Mouse (Mus musculus) myocyte (in vitro differentiated cells): ENCODE measurements around the gene Lman2l.
A peak's percentile ranks its signal among the peaks of the same experiment; 100 is the strongest.

Experiments used
- CEBPB ChIP-seq: IDR thresholded peaks from 2 replicates; pipeline ENCODE4 v1.6.1; 2011; ENCODE audit warnings: mild to moderate bottlenecking, moderate library complexity; ENCODE audit not compliant: poor library complexity, insufficient read depth, severe bottlenecking
- E2F4 ChIP-seq: IDR thresholded peaks from one replicate; pipeline ENCODE4 v1.6.1; 2011; ENCODE audit warnings: mild to moderate bottlenecking, control low read depth, moderate library complexity; ENCODE audit not compliant: insufficient read depth
- MAX ChIP-seq: IDR thresholded peaks from one replicate; pipeline ENCODE4 v1.6.1; 2011; ENCODE audit warnings: low read depth, mild to moderate bottlenecking, control low read depth
- MYOD1 ChIP-seq, 3 experiments: IDR thresholded peaks; one replicate each; pipeline ENCODE4 v1.6.1; 2011; ENCODE audit warnings: control low read depth in 2 of 3, low read depth in 2 of 3, mild to moderate bottlenecking in 2 of 3, moderate library complexity in 1 of 3; ENCODE audit not compliant: insufficient read length in 2 of 3, control insufficient read depth in 1 of 3
- MYOG ChIP-seq, 3 experiments: IDR thresholded peaks; one replicate each; pipeline ENCODE4 v1.6.1; 2011; ENCODE audit warnings: control low read depth in 2 of 3, low read depth in 2 of 3, mild to moderate bottlenecking in 2 of 3; ENCODE audit not compliant: insufficient read length in 2 of 3, control insufficient read depth in 1 of 3, insufficient read depth in 1 of 3
- POLR2A ChIP-seq: IDR thresholded peaks from one replicate; pipeline ENCODE4 v1.6.1; 2011; ENCODE audit warnings: low read depth, mild to moderate bottlenecking, control low read depth, moderate library complexity; ENCODE audit not compliant: insufficient read length
- POLR2AphosphoS2 ChIP-seq: IDR thresholded peaks from one replicate; pipeline ENCODE4 v1.6.1; 2011; ENCODE audit warnings: low read depth, control low read depth; ENCODE audit not compliant: insufficient read length
- REST ChIP-seq: IDR thresholded peaks from one replicate; pipeline ENCODE4 v1.6.1; 2011; ENCODE audit warnings: mild to moderate bottlenecking, control low read depth, moderate library complexity; ENCODE audit not compliant: insufficient read depth, insufficient read length
- TCF12 ChIP-seq: IDR thresholded peaks from one replicate; pipeline ENCODE4 v1.6.1; 2011; ENCODE audit warnings: mild to moderate bottlenecking, control low read depth; ENCODE audit not compliant: poor library complexity, insufficient read depth, severe bottlenecking
- TCF3 ChIP-seq: IDR thresholded peaks from one replicate; pipeline ENCODE4 v1.6.1; 2011; ENCODE audit warnings: low read depth, control low read depth; ENCODE audit not compliant: insufficient read length
- USF1 ChIP-seq: IDR thresholded peaks from one replicate; pipeline ENCODE4 v1.6.1; 2011; ENCODE audit warnings: low read depth, mild to moderate bottlenecking, control low read depth, moderate library complexity

DNA sequence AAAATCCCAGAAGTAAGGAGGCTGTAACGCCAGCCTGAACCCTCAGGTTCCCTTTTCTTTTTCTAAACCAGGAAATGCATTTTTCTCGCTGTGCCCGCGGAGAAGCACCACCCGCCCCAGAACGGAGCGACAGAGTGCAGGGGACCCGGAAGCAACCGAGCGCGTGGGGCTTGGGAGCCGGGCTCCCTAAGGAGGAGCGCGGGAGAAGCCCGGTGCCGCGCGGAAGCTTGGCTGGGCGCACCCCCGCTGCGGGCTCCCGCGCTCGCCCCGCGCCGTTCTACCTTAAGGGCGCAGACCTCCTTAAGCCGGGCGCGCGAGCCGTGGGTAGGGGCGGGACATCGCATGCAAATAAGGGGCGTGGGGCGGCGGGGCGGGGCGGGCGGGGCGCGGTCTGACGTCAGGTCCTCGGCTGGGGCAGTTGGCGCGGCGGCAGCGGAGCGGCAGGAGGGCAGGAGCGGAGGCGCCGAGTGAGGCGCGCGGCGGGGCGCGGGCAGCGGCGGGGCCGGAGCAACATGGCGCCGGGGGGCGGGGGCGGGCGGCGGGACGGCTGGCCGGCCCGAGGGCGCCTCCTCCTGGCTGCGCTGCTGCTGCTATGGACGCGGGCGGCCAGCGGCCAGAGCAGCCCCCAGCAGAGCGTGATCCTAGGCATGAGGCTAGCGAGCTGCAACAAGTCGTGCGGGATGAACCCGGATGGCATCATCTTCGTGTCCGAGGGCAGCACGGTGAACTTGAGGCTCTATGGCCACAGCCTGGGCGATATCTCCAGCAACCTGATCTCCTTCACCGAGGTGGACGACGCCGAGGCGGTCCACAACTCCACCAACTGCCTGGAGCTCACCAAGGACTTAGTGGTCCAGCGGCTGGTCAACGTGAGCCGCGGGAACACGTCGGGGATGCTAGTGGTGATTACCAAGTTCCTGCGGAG is 26.4 kb upstream of the Lman2l start, which contains the start of gene Cnnm4:
- TF ChIP-seq MAX (no peak), MYOG (IDR thresholded peaks at IDR 0.05; ENCODE audit: control insufficient read depth in 1 of 3, insufficient read depth in 1 of 3, insufficient read length in 2 of 3, low read depth in 2 of 3) (peak in 1 of 3 experiments; percentile 61), POLR2A (peak; percentile 86), TCF12 (no peak), MYOD1 (IDR thresholded peaks at IDR 0.05; ENCODE audit: control insufficient read depth in 1 of 3, insufficient read length in 2 of 3, low read depth in 2 of 3) (peak in 1 of 3 experiments; percentile 52), USF1 (no peak), CEBPB (no peak), E2F4 (no peak), TCF3 (no peak), POLR2AphosphoS2 (peak; percentile 87), REST (no peak)
